Comparison of ENCODE assay signal across 1 mouse cellular context in the genomic region with DNA sequence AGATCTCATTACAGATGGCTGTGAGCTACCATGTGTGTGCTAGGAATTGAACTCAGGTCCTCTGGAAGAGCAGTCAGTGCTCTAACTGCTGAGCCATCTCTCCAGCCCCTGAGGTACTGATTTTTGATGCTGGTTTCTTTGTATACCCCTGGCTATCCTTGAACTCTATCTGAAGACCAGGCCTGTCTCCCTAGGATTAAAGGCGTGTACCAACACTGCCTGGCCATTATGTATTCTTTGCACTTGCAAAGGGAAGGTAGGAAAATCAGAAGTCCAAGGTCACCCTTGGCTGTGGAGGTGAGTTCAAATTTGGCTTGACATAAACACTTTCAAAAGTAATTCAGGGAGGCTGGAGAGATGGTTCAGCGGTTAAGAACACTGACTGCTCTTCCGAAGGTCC.
TF ChIP-seq lines count a peak whose summit lies in the region.

No protein-coding gene starts in this region.

TF ChIP-seq in MEL, 35 proteins besides CTCF, POLR2A, EP300 and RAD21:
- TF ChIP-seq NELFE (IDR thresholded peaks at IDR 0.05; ENCODE audit: low read depth, low read length) (no peak), RCOR1 (IDR thresholded peaks at IDR 0.05; ENCODE audit: low read depth, low read length) (no peak), SMC3 (IDR thresholded peaks at IDR 0.05; ENCODE audit: low read depth, low read length) (no peak), KAT2A (conservative IDR thresholded peaks at IDR 0.05; ENCODE audit: low read depth, low read length) (no peak), CHD1 (IDR thresholded peaks at IDR 0.05; ENCODE audit: low read depth, low read length) (no peak), ELF1 (IDR thresholded peaks at IDR 0.05; ENCODE audit: low read depth, low read length) (no peak), HCFC1 (IDR thresholded peaks at IDR 0.05; ENCODE audit: low read depth, low read length) (no peak), CHD2 (IDR thresholded peaks at IDR 0.05; ENCODE audit: low read length) (no peak), ZKSCAN1 (IDR thresholded peaks at IDR 0.05; ENCODE audit: low read depth, low read length) (no peak), MEF2A (IDR thresholded peaks at IDR 0.05; ENCODE audit: extremely low read depth, insufficient replicate concordance, low read depth, low read length, poor library complexity, severe bottlenecking) (no peak)
